Mouse (Mus musculus) liver, adult 2 months (tissue): Measurements from ENCODE around the gene BC053393.

Experiments
- CTCF ChIP-seq: fragments of 200-500 bp; IDR thresholded peaks from 2 replicates; pipeline ENCODE4 v1.5.1; 2011; ENCODE audit warnings: low read depth, low read length, control low read depth
- POLR2A ChIP-seq: fragments of 200-500 bp; IDR thresholded peaks from 2 replicates; pipeline ENCODE4 v1.6.1; 2011; ENCODE audit warnings: low read length, control low read depth; ENCODE audit not compliant: insufficient read depth; ENCODE audit errors: extremely low read depth

- TF ChIP-seq CTCF (no peak), POLR2A (no peak)
These were observed 2.2 kb upstream of the BC053393 start for GRCm38 (mm10) chr11:46569107-46569506.
